Mouse (Mus musculus): Measurements from ENCODE around the gene Arrb1.

GRCm38 (mm10) chr7:99553222-99553884, 18.1 kb downstream of the Arrb1 start:
- TF ChIP-seq CTCF (IDR thresholded peaks at IDR 0.05; ENCODE audit: control insufficient read depth, insufficient read depth, insufficient replicate concordance, low read depth, low read length) (no peak), POLR2A (IDR thresholded peaks at IDR 0.05; ENCODE audit: control insufficient read depth, low read depth, low read length) (no peak)

Measured in testis, adult 2 months (tissue).